Mouse (Mus musculus) heart, embryonic 13.5 days (tissue): ENCODE measurements around the gene Fgf16. TPM values are rescaled to one million over a fixed set of nuclear protein-coding genes. Genes with fewer than 3 reads are reported as not detected.

Experiments
- ATAC-seq: fragments of 200-750 bp; cut with Nextera tagmentation; 2 replicates; pipeline ENCODE4 v1.8.0; 2017; ENCODE audit warnings: moderate TSS enrichment; ENCODE audit not compliant: insufficient number of reproducible peaks, low FRiP score, low TSS enrichment; ENCODE audit errors: extremely low read depth
- H3K27ac ChIP-seq: fragments of 300-500 bp; sonication (generic); replicated peaks from 2 replicates; pipeline ENCODE4 v1.5.1; 2015; ENCODE audit warnings: moderate library complexity, mild to moderate bottlenecking, inconsistent platforms
- H3K27me3 ChIP-seq: fragments of 300-500 bp; sonication (generic); replicated peaks from 2 replicates; pipeline ENCODE4 v1.6.1; 2015; ENCODE audit warnings: mild to moderate bottlenecking, inconsistent platforms
- H3K36me3 ChIP-seq: fragments of 300-500 bp; sonication (generic); 2 replicates; pipeline ENCODE4 v1.6.1; 2015; ENCODE audit warnings: mild to moderate bottlenecking, inconsistent platforms
- H3K4me1 ChIP-seq: fragments of 300-500 bp; sonication (generic); 2 replicates; pipeline ENCODE4 v1.6.1; 2015; ENCODE audit warnings: inconsistent platforms
- H3K4me2 ChIP-seq: fragments of 300-500 bp; sonication (generic); 2 replicates; pipeline ENCODE4 v1.6.1; 2015; ENCODE audit warnings: inconsistent platforms, mild to moderate bottlenecking, moderate library complexity
- H3K4me3 ChIP-seq: fragments of 300-500 bp; sonication (generic); 2 replicates; pipeline ENCODE4 v1.5.1; 2015; ENCODE audit warnings: moderate library complexity, mild to moderate bottlenecking, inconsistent platforms
- H3K9ac ChIP-seq: fragments of 300-500 bp; sonication (generic); 2 replicates; pipeline ENCODE4 v1.6.1; 2015; ENCODE audit warnings: inconsistent platforms, mild to moderate bottlenecking, moderate library complexity
- H3K9me3 ChIP-seq: fragments of 300-500 bp; sonication (generic); 2 replicates; pipeline ENCODE4 v1.6.1; 2016; ENCODE audit warnings: inconsistent platforms
- WGBS: fragments of 180-500 bp; shearing (Covaris S2); methylation state at CpG from one replicate; pipeline ENCODE4 v1.1.7; 2015; ENCODE audit warnings: mixed read lengths; 5-methylcytosine and 5-hydroxymethylcytosine counted together
- polyA plus RNA-seq: library from polyadenylated mRNA; unstranded; fragments of >200 nt; fragmentation: Nextera tagmentation; extraction: Ambion mirVana; gene quantifications from 2 replicates; pipeline ENCODE4 v1.2.1, GENCODE M21; 2015

Gene Fgf16
- 0.14 and 0.17 TPM in 2 replicates for polyA plus RNA-seq

GRCm38 (mm10) chrX:105764162-105765004 lies at the start of gene Fgf16:
Fgf16 (plus strand) TSS chrX:105764279.
- Histone ChIP-seq H3K9me3 (no peaks in the 10 kb centered on the region), H3K4me2 (peak within 1 kb of the TSS; percentile 75), H3K27ac (no peak within 1 kb of the TSS), H3K27me3 (peaks cover 57% of the 10 kb centered on the region), H3K9ac (peak within 1 kb of the TSS; percentile 69), H3K36me3 (no peaks in the 10 kb centered on the region), H3K4me3 (peak within 1 kb of the TSS; percentile 53), H3K4me1 (peaks cover 11% of the 10 kb centered on the region)
- WGBS, result 4% methylated on average over 27 of the region's 86 CpGs
- no peak for ATAC-seq

- no peak overlapping the region for H3K4me2 ChIP-seq
- no peak overlapping the region for H3K27ac ChIP-seq
- H3K27me3 ChIP-seq, result no peaks in the 10 kb centered on the region; the same call in 1 of the 2 replicates
- H3K9me3 ChIP-seq, result no peaks in the 10 kb centered on the region
- H3K4me3 ChIP-seq, result no peak overlapping the region
- WGBS, result 85% methylated on average over 4 of the region's 4 CpGs
- ATAC-seq, result no peak
- no peak overlapping the region for H3K9ac ChIP-seq
- H3K36me3 ChIP-seq, result no peaks in the 10 kb centered on the region
- H3K4me1 ChIP-seq, result no peaks in the 10 kb centered on the region
These were observed 49.3 kb upstream of the Fgf16 start for GRCm38 (mm10) chrX:105714740-105715139.

- Histone ChIP-seq H3K4me2 (no peak overlapping the region), H3K4me3 (no peak overlapping the region), H3K27me3 (no peaks in the 10 kb centered on the region; the same call in 1 of the 2 replicates), H3K36me3 (no peaks in the 10 kb centered on the region), H3K27ac (no peak overlapping the region), H3K9me3 (no peaks in the 10 kb centered on the region), H3K4me1 (no peaks in the 10 kb centered on the region), H3K9ac (no peak overlapping the region)
- 78% methylated on average over 7 of the region's 7 CpGs for WGBS
- ATAC-seq, result no peak
These were observed 48.2 kb upstream of the Fgf16 start for GRCm38 (mm10) chrX:105715789-105716321.

- H3K4me3 ChIP-seq, result no peak overlapping the region
- H3K4me2 ChIP-seq, result no peak overlapping the region
- H3K9ac ChIP-seq, result no peak overlapping the region
- H3K36me3 ChIP-seq, result no peaks in the 10 kb centered on the region
- H3K27me3 ChIP-seq, result no peaks in the 10 kb centered on the region
- H3K4me1 ChIP-seq, result no peaks in the 10 kb centered on the region
- 75% methylated on average over 5 of the region's 5 CpGs for WGBS
- ATAC-seq, result no peak
- no peak overlapping the region for H3K27ac ChIP-seq
- no peaks in the 10 kb centered on the region for H3K9me3 ChIP-seq
These were observed 45.7 kb upstream of the Fgf16 start for GRCm38 (mm10) chrX:105718388-105718787.

- Histone ChIP-seq H3K9me3 (no peaks in the 10 kb centered on the region), H3K4me3 (no peak overlapping the region), H3K4me1 (no peaks in the 10 kb centered on the region), H3K27ac (no peak overlapping the region), H3K27me3 (no peaks in the 10 kb centered on the region), H3K36me3 (no peaks in the 10 kb centered on the region), H3K9ac (no peak overlapping the region), H3K4me2 (no peak overlapping the region)
- no peak for ATAC-seq
- WGBS, result 65% methylated on average over 5 of the region's 5 CpGs
These were observed 45.1 kb upstream of the Fgf16 start for GRCm38 (mm10) chrX:105718943-105719342.

- no peaks in the 10 kb centered on the region for H3K36me3 ChIP-seq
- H3K4me2 ChIP-seq, result no peak overlapping the region
- no peak for ATAC-seq
- no peaks in the 10 kb centered on the region for H3K4me1 ChIP-seq
- no peak overlapping the region for H3K9ac ChIP-seq
- H3K9me3 ChIP-seq, result no peaks in the 10 kb centered on the region
- WGBS, result 55% methylated on average over 6 of the region's 7 CpGs
- H3K4me3 ChIP-seq, result no peak overlapping the region
- no peak overlapping the region for H3K27ac ChIP-seq
- H3K27me3 ChIP-seq, result no peaks in the 10 kb centered on the region
These were observed 39.9 kb upstream of the Fgf16 start for GRCm38 (mm10) chrX:105724174-105724573.

- ATAC-seq, result no peak
- Histone ChIP-seq H3K27me3 (peaks cover 57% of the 10 kb centered on the region), H3K4me3 (peak overlapping the region; percentile 53), H3K9ac (peak overlapping the region; percentile 62), H3K4me2 (peak overlapping the region; percentile 75), H3K27ac (no peak overlapping the region), H3K4me1 (peaks cover 11% of the 10 kb centered on the region), H3K36me3 (no peaks in the 10 kb centered on the region), H3K9me3 (no peaks in the 10 kb centered on the region)
- WGBS, result 9% methylated on average over 23 of the region's 23 CpGs
These were observed 1.1 kb upstream of the Fgf16 start for GRCm38 (mm10) chrX:105762847-105763527.

GRCm38 (mm10) chrX:105763612-105764011 lies 467 bp upstream of the Fgf16 start:
- H3K27me3 ChIP-seq, result peaks cover 57% of the 10 kb centered on the region
- no peaks in the 10 kb centered on the region for H3K36me3 ChIP-seq
- peaks cover 11% of the 10 kb centered on the region for H3K4me1 ChIP-seq
- no peak overlapping the region for H3K27ac ChIP-seq
- peak overlapping the region; percentile 75 for H3K4me2 ChIP-seq
- ATAC-seq, result no peak
- WGBS, result 8% methylated on average over 20 of the region's 20 CpGs
- H3K4me3 ChIP-seq, result peak overlapping the region; percentile 53
- H3K9ac ChIP-seq, result peak overlapping the region; percentile 62
- no peaks in the 10 kb centered on the region for H3K9me3 ChIP-seq

GRCm38 (mm10) chrX:105765005-105765706 lies 1.1 kb downstream of the Fgf16 start:
- Histone ChIP-seq H3K9me3 (no peaks in the 10 kb centered on the region), H3K9ac (peak overlapping the region; percentile 69; the same call in 1 of the 2 replicates), H3K4me2 (peak overlapping the region; percentile 75), H3K4me1 (peaks cover 11% of the 10 kb centered on the region), H3K27me3 (peaks cover 57% of the 10 kb centered on the region), H3K4me3 (peak overlapping the region; percentile 53), H3K36me3 (no peaks in the 10 kb centered on the region), H3K27ac (no peak overlapping the region)
- no peak for ATAC-seq
- WGBS, result 7% methylated on average over 22 of the region's 36 CpGs

GRCm38 (mm10) chrX:105766013-105766412 lies 1.9 kb downstream of the Fgf16 start:
- WGBS, result 36% methylated on average over 6 of the region's 6 CpGs
- Histone ChIP-seq H3K9ac (no peak overlapping the region), H3K9me3 (no peaks in the 10 kb centered on the region), H3K27ac (no peak overlapping the region), H3K4me1 (peaks cover 11% of the 10 kb centered on the region), H3K27me3 (peaks cover 54% of the 10 kb centered on the region), H3K4me2 (no peak overlapping the region), H3K4me3 (no peak overlapping the region), H3K36me3 (no peaks in the 10 kb centered on the region)
- ATAC-seq, result no peak

GRCm38 (mm10) chrX:105767177-105767764 lies 3.2 kb downstream of the Fgf16 start:
- H3K4me1 ChIP-seq, result peaks cover 11% of the 10 kb centered on the region
- ATAC-seq, result no peak
- WGBS, result 21% methylated on average over 9 of the region's 9 CpGs

More at GRCm38 (mm10) chrX:105767177-105767764, 3.2 kb downstream of the Fgf16 start:
- Histone ChIP-seq H3K36me3 (no peaks in the 10 kb centered on the region), H3K4me2 (no peak overlapping the region), H3K27me3 (peaks cover 46% of the 10 kb centered on the region), H3K27ac (no peak overlapping the region), H3K4me3 (no peak overlapping the region), H3K9ac (no peak overlapping the region), H3K9me3 (no peaks in the 10 kb centered on the region)
